Mouse (Mus musculus): ENCODE results near the gene Celf1.

Celf1 gene

DNA sequence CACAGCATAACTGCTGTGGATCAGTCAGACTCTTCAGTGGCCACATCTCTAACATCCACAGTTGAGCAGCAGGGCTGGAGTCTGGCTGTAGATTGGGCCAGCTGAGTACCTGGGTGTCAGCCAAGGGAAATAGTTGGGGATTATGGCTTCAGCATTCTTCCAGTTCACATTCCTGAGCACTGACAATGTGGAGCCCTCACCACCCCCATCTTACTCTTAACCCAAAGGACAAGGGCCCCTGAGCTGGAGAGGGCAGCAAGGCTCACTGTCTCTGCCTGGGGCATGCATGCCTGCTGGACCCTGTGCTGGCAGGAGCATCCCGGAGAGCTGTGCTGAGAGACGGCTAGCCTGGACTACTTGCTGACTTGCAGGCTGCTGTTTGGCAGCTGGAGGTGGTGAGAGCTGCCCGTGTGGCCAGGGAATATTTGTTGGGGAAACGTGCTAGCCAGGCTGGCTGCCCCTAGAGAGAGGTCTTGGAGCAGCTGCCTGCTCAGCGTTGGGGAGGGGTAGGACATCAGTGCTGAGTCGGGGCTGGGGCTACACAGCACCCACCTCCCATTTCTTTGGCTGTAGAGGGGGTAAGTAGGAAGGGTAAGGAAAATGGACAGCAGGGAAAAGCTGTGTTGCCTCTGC, 121.8 kb downstream of the Celf1 start:
- no peak for DNase-seq (ENCODE audit: low spot score in 2 of 2)

- no peak for DNase-seq (ENCODE audit: low spot score in 2 of 2)
Measured at GRCm38 (mm10) chr2:91062779-91063606, 122.8 kb downstream of the Celf1 start.

- DNase-seq (ENCODE audit: low spot score in 2 of 2): no peak
Measured at GRCm38 (mm10) chr2:91064211-91064610, 124.0 kb downstream of the Celf1 start.

- DNase-seq (ENCODE audit: low spot score in 2 of 2): no peak
Measured at GRCm38 (mm10) chr2:91065544-91065943, 125.4 kb downstream of the Celf1 start.

GRCm38 (mm10) chr2:91066455-91066854, 126.3 kb downstream of the Celf1 start:
- DNase-seq (ENCODE audit: low spot score in 2 of 2): no peak

- no peak for DNase-seq (ENCODE audit: low spot score in 2 of 2)
Measured at GRCm38 (mm10) chr2:91068162-91068871, 128.1 kb downstream of the Celf1 start.

DNA sequence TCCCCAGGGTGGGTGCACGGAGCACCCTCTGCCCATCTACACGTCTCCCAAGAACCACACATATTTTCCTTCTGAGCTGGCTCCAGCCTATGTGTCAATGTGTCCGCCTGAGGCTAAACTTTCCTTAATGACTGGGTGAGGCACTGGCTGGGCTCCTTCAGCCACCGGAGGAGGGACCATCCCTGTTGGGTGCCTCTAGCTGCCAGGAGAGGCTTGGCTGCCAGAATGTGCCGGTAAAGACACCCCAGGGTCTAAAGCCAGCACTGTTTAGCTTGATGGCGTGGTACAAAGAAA, 128.6 kb downstream of the Celf1 start:
- no peak for DNase-seq (ENCODE audit: low spot score in 2 of 2)

Data from right cerebral cortex, postnatal 36 days (tissue).